Mouse (Mus musculus) embryonic facial prominence, embryonic 14.5 days (tissue): ENCODE measurements around the gene Stk11. TPM values are rescaled to one million over a fixed set of nuclear protein-coding genes. Genes with fewer than 3 reads are reported as not detected.

Experiments used
- ATAC-seq: fragments of 200-750 bp; cut with Nextera tagmentation; 2 replicates; pipeline ENCODE4 v1.8.0; 2017; ENCODE audit warnings: low read depth, moderate number of reproducible peaks, moderate TSS enrichment
- DNase-seq: peaks from one replicate; pipeline ENCODE4 v3.0.0-alpha.2; 2015; ENCODE audit warnings: low spot score
- H3K27ac ChIP-seq: fragments of 300-500 bp; sonication (generic); replicated peaks from 2 replicates; pipeline ENCODE4 v1.5.1; 2014; ENCODE audit warnings: low read depth, mild to moderate bottlenecking, low read length, moderate library complexity
- H3K27me3 ChIP-seq: fragments of 300-500 bp; sonication (generic); replicated peaks from 2 replicates; pipeline ENCODE4 v1.6.1; 2014; ENCODE audit warnings: low read length; ENCODE audit not compliant: control insufficient read depth, insufficient read depth
- H3K36me3 ChIP-seq: fragments of 300-500 bp; sonication (generic); 2 replicates; pipeline ENCODE4 v1.6.1; 2014; ENCODE audit warnings: low read length, mixed read lengths; ENCODE audit not compliant: control insufficient read depth, insufficient read depth
- H3K4me1 ChIP-seq: fragments of 300-500 bp; sonication (generic); 2 replicates; pipeline ENCODE4 v1.6.1; 2014; ENCODE audit warnings: antibody characterized with exemption, low read length; ENCODE audit not compliant: control insufficient read depth, insufficient read depth
- H3K4me2 ChIP-seq: fragments of 300-500 bp; sonication (generic); 2 replicates; pipeline ENCODE4 v1.6.1; 2014; ENCODE audit warnings: low read depth, mild to moderate bottlenecking, low read length, moderate library complexity, mixed read lengths
- H3K4me3 ChIP-seq: fragments of 300-500 bp; sonication (generic); 2 replicates; pipeline ENCODE4 v1.5.1; 2014; ENCODE audit warnings: low read depth, mild to moderate bottlenecking, low read length
- H3K9ac ChIP-seq: fragments of 300-500 bp; sonication (generic); 2 replicates; pipeline ENCODE4 v1.6.1; 2014; ENCODE audit warnings: low read depth, mild to moderate bottlenecking, low read length, moderate library complexity, mixed read lengths
- H3K9me3 ChIP-seq: fragments of 300-500 bp; sonication (generic); 2 replicates; pipeline ENCODE4 v1.6.1; 2016; ENCODE audit warnings: low read length; ENCODE audit not compliant: control insufficient read depth
- WGBS: fragments of 180-500 bp; shearing (Covaris S2); extraction: QIAGEN DNeasy Blood & Tissue Kit; methylation state at CpG from one replicate; pipeline ENCODE4 v1.1.7; 2014; 5-methylcytosine and 5-hydroxymethylcytosine counted together
- polyA plus RNA-seq: library from polyadenylated mRNA; unstranded; fragments of >200 nt; fragmentation: Nextera tagmentation; extraction: Ambion mirVana; gene quantifications from 2 replicates; pipeline ENCODE4 v1.2.1, GENCODE M21; 2014

The Stk11 gene
- polyA plus RNA-seq, 1 experiment from 2014 or later, result 32.6 TPM

GRCm38 (mm10) chr10:80169651-80170050 lies 54.0 kb downstream of the Stk11 start:
- Histone ChIP-seq H3K9me3 (no peaks in the 10 kb centered on the region), H3K36me3 (peaks cover 31% of the 10 kb centered on the region), H3K4me2 (no peak overlapping the region), H3K9ac (no peak overlapping the region), H3K27ac (no peak overlapping the region; the same call in 1 of the 2 replicates), H3K4me1 (peaks cover 19% of the 10 kb centered on the region), H3K4me3 (no peak overlapping the region), H3K27me3 (no peaks in the 10 kb centered on the region)
- WGBS, result 94% methylated on average over 7 of the region's 7 CpGs
- ATAC-seq (no peak), DNase-seq (no peak)

GRCm38 (mm10) chr10:80170052-80170451 lies 54.4 kb downstream of the Stk11 start:
- H3K4me1 ChIP-seq, result peaks cover 17% of the 10 kb centered on the region
- H3K4me2 ChIP-seq, result no peak overlapping the region
- H3K27ac ChIP-seq, result no peak overlapping the region
- peaks cover 31% of the 10 kb centered on the region for H3K36me3 ChIP-seq
- H3K9me3 ChIP-seq, result no peaks in the 10 kb centered on the region
- 93% methylated on average over 16 of the region's 16 CpGs for WGBS
- H3K27me3 ChIP-seq, result no peaks in the 10 kb centered on the region
- DNase-seq (no peak), ATAC-seq (no peak)
- H3K4me3 ChIP-seq, result no peak overlapping the region
- H3K9ac ChIP-seq, result no peak overlapping the region

DNA sequence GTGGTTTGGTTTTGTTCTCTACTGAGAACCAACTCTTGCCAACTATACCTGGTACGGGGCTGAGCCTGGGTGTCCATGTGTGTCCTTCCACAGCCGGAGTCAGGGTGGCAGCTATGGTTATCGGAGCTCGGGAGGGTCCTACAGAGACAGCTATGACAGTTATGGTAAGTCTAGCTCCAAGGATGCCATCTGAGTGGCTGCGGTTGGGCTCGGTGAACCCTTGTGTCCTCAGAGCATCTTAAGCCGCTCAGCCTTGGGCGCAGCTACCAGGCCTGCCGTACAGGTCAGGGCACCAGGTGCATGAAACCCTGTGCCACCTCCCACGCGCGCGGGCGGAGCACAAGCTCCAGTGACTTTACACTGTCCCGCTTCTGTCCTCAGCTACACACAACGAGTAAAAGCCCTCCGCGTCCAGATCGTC lies 55.0 kb downstream of the Stk11 start:
- Histone ChIP-seq H3K4me3 (no peak overlapping the region), H3K9ac (no peak overlapping the region), H3K9me3 (no peaks in the 10 kb centered on the region), H3K4me1 (peaks cover 12% of the 10 kb centered on the region), H3K27me3 (no peaks in the 10 kb centered on the region), H3K4me2 (no peak overlapping the region), H3K27ac (no peak overlapping the region), H3K36me3 (peaks cover 31% of the 10 kb centered on the region)
- ATAC-seq (no peak), DNase-seq (no peak)
- 96% methylated on average over 18 of the region's 19 CpGs for whole genome bisulfite sequencing

- Histone ChIP-seq H3K9me3 (no peaks in the 10 kb centered on the region), H3K4me1 (peaks cover 12% of the 10 kb centered on the region; the same call in 1 of the 2 replicates), H3K9ac (no peak overlapping the region), H3K4me2 (no peak overlapping the region), H3K4me3 (no peak overlapping the region), H3K36me3 (peaks cover 31% of the 10 kb centered on the region), H3K27ac (no peak overlapping the region), H3K27me3 (no peaks in the 10 kb centered on the region)
- 79% methylated on average over 15 of the region's 15 CpGs for WGBS
- ATAC-seq (no peak), DNase-seq (no peak)
Measured at GRCm38 (mm10) chr10:80171252-80171651, 55.6 kb downstream of the Stk11 start.

- 87% methylated on average over 38 of the region's 45 CpGs for WGBS
- peak overlapping the region; percentile 61; the same call in 1 of the 2 replicates for H3K9ac ChIP-seq
Measured at GRCm38 (mm10) chr10:80171760-80172526, 56.3 kb downstream of the Stk11 start.

DNA sequence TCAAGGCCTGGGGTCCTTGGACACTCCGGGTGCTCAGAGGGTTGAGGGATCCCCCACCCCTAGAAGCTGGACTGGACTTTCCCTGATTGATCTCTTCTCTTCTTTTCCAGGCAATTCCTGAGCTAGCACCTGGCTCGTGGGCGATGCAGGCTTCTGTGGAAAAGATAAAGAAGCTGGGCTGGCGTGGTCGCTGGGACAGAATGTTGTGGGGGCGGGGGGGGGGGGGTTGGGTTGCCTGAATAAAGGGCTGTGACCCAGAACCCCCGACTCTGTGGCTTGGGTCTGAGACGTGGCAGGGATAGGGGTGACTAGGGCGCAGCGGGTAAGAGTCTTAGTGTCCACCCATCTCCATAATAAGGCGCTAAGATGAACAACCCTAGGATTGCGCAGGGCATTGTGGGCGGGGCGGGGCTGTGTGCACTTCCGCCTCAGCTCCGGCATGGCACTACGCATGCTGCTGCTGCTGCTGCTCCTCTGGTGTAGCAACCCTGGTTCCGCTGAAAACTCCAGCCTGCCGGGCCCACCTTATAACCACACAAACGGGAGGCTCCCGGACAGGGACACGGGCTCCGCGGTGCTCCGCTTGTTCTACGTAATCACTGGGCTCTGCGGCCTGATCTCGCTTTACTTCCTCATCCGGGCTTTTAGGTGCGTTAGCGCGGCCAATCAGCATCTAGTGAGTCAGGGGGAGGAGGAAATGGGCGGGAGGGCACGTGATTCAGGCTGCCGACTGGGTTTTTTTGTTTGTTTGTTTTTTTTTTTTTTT lies 57.1 kb downstream of the Stk11 start, which contains the start of gene 1600002K03Rik:
1600002K03Rik (plus strand) TSS at position 418 of the 766 bp plus-strand sequence.
- Histone ChIP-seq H3K4me2 (peak within 1 kb of the TSS; percentile 53), H3K4me1 (0 out of 2 replicates have a peak, but pooled peaks cover 4% of the 10 kb centered on the region), H3K4me3 (peak within 1 kb of the TSS; percentile 46), H3K27ac (peak within 1 kb of the TSS; percentile 76), H3K9me3 (no peaks in the 10 kb centered on the region), H3K36me3 (peaks cover 31% of the 10 kb centered on the region), H3K27me3 (no peaks in the 10 kb centered on the region), H3K9ac (peak within 1 kb of the TSS; percentile 61)
- DNase-seq (peak; percentile 96), ATAC-seq (peak; percentile 77)
- WGBS, result 14% methylated on average over 21 of the region's 35 CpGs

More at GRCm38 (mm10) chr10:80171760-80172526, 56.3 kb downstream of the Stk11 start:
- Histone ChIP-seq H3K27me3 (no peaks in the 10 kb centered on the region), H3K4me1 (peaks cover 7% of the 10 kb centered on the region; the same call in 1 of the 2 replicates), H3K36me3 (peaks cover 31% of the 10 kb centered on the region), H3K4me3 (peak overlapping the region; percentile 46), H3K27ac (peak overlapping the region; percentile 76), H3K9me3 (no peaks in the 10 kb centered on the region), H3K4me2 (peak overlapping the region; percentile 53)
- ATAC-seq (no peak), DNase-seq (no peak)

GRCm38 (mm10) chr10:80173358-80173757 lies 57.8 kb downstream of the Stk11 start:
- Histone ChIP-seq H3K4me2 (peak overlapping the region; percentile 53), H3K9me3 (no peaks in the 10 kb centered on the region), H3K9ac (peak overlapping the region; percentile 61), H3K4me1 (0 out of 2 replicates have a peak, but pooled peaks cover 4% of the 10 kb centered on the region), H3K27me3 (no peaks in the 10 kb centered on the region), H3K4me3 (peak overlapping the region; percentile 46), H3K27ac (peak overlapping the region; percentile 76), H3K36me3 (peaks cover 31% of the 10 kb centered on the region)
- no peak for DNase-seq
- no peak for ATAC-seq
- WGBS, result 6% methylated on average over 11 of the region's 11 CpGs

GRCm38 (mm10) chr10:80173955-80174640 lies 58.5 kb downstream of the Stk11 start:
- Histone ChIP-seq H3K9ac (no peak overlapping the region), H3K36me3 (peaks cover 31% of the 10 kb centered on the region), H3K4me1 (0 out of 2 replicates have a peak, but pooled peaks cover 4% of the 10 kb centered on the region), H3K27ac (no peak overlapping the region), H3K4me3 (no peak overlapping the region), H3K4me2 (no peak overlapping the region), H3K9me3 (no peaks in the 10 kb centered on the region), H3K27me3 (no peaks in the 10 kb centered on the region)
- whole genome bisulfite sequencing, result 85% methylated on average over 10 of the region's 10 CpGs
- no peak for DNase-seq
- no peak for ATAC-seq
